Mouse (Mus musculus): Measurements from ENCODE around the gene Atxn1.

The Atxn1 gene

GRCm38 (mm10) chr13:45562011-45562410, 402.8 kb downstream of the Atxn1 start:
- DNase-seq: no peak

- peak; percentile 47 to 48 for DNase-seq
These were observed 404.3 kb downstream of the Atxn1 start for GRCm38 (mm10) chr13:45560543-45560942.

- DNase-seq: no peak
These were observed 405.6 kb downstream of the Atxn1 start for GRCm38 (mm10) chr13:45559258-45559657.

DNA sequence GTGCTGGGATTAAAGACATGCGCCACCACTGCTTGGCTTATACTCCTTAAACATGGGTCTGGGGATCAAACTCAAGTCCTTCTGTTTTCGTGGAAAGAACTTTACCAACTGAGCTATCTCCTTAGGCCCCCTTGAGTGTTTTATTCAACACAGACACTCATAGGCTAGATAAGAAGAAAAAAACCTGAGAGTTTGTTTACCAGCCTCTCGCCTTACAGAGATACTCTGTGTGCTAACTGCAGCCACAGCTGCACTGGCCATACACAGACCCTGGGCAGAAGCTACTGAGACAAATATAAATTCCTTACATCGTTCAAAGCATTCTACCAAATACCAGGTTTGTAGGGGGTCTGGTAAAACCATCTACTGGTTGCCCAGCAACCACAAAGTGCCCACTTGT, 406.4 kb downstream of the Atxn1 start:
- no peak for DNase-seq

DNA sequence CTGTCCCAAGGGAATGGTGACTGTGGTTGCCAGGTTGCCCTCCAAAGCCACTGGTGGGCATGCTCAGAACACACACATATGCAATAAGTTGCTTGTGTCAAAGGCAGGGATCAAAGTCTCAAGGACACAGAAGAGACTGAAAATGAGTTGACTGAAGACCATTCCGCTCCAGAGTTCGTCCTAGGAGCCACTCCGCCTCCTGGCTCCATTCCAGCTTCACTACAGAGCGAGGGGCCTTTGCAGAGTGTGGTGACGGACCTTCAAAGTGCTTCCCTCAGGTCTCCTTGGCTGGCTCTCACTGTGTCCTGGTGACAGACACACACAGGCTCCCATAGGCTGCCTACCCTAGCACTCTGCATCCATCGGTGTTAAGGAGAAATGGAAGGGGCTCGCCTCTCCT, 411.1 kb downstream of the Atxn1 start:
- DNase-seq: peak; percentile 40 to 48

GRCm38 (mm10) chr13:45547549-45547948, 417.3 kb downstream of the Atxn1 start:
- no peak for DNase-seq

- DNase-seq: no peak
These were observed 417.9 kb downstream of the Atxn1 start for GRCm38 (mm10) chr13:45546946-45547345.

GRCm38 (mm10) chr13:45545974-45546373, 418.8 kb downstream of the Atxn1 start:
- DNase-seq: no peak

DNA sequence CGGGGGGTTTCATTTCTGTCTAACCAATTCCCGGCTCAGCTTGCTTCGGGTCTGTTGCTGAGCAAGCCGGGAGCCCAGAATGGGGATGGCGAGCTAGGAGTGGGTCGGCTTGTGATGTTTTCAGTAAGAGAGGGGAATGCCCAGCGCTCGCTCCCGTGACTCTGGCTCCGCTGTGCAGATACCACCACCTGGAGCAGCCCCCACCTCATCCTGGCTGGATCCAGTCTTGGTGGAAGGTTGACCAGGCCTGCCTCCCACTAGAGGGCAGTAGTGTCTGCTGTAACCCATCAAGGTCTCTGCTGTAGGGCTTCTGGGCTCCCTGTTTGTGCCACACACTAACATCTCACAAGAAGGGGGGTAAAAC, 425.6 kb downstream of the Atxn1 start:
- DNase-seq: peak; percentile 97 to 99

- DNase-seq: peak; percentile 96
These were observed 426.1 kb downstream of the Atxn1 start for GRCm38 (mm10) chr13:45538532-45539204.

- DNase-seq: peak; percentile 38 to 48
These were observed 426.7 kb downstream of the Atxn1 start for GRCm38 (mm10) chr13:45538091-45538490.

- DNase-seq: no peak
These were observed 427.7 kb downstream of the Atxn1 start for GRCm38 (mm10) chr13:45537110-45537509.

DNA sequence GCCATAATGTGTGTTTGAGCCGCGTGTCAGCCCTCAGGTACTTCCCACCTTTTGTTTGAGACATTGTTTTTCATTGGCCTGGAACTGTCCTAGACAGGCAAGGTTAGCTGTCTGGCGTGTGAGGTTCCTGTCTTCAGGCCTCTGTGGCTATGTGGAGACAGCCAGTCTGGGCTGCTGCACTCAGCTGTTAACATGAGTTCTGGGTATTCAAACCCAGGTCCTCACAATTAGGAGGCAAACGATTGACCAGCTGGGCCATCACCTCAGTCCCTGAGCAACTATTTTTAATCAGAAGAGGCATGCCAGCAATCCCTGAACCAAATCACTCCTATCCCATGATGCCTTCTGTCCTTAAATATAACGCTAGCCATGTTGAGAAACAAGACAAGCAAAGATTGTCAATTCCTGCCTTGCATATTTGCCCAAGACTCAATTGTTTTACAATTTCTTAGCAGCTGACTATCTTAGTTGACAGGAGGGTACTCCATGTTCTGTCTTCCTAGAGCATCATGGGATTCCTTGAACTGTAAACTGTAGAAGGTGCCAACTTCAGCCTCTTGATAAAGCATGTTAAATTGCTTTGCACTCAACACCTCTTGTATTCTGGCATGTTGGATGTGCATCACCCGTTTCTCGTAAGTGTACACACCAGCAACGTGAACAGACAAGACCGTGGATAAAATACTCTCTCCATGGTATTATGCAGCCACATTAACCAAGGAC, 428.9 kb downstream of the Atxn1 start:
- no peak for DNase-seq

- no peak for DNase-seq
These were observed 434.1 kb downstream of the Atxn1 start for GRCm38 (mm10) chr13:45530754-45531153.

- peak; percentile 84 for DNase-seq
These were observed 436.0 kb downstream of the Atxn1 start for GRCm38 (mm10) chr13:45528787-45529186.

GRCm38 (mm10) chr13:45527232-45527964, 437.4 kb downstream of the Atxn1 start:
- DNase-seq: no peak

DNA sequence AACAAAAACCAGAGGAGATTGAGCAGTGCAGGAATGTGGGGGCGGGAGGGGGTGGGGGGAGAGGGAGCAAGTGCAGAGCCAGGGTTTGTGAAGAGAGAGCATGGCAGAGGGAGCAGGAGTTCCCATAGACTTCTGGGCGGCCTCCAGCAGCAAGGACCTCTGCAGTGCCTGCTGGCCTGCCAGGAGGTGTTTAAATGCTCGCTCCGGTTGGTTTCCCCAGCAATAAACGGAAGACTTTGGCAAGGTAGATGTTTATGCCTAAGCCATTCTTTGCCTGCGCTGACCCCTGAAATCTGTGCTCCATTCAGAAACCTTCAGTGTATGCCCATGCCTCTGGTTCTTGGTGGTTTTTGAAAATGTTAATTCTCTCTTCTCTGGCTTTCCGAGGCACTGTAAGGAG, 438.6 kb downstream of the Atxn1 start:
- peak; percentile 63 to 78 for DNase-seq

DNA sequence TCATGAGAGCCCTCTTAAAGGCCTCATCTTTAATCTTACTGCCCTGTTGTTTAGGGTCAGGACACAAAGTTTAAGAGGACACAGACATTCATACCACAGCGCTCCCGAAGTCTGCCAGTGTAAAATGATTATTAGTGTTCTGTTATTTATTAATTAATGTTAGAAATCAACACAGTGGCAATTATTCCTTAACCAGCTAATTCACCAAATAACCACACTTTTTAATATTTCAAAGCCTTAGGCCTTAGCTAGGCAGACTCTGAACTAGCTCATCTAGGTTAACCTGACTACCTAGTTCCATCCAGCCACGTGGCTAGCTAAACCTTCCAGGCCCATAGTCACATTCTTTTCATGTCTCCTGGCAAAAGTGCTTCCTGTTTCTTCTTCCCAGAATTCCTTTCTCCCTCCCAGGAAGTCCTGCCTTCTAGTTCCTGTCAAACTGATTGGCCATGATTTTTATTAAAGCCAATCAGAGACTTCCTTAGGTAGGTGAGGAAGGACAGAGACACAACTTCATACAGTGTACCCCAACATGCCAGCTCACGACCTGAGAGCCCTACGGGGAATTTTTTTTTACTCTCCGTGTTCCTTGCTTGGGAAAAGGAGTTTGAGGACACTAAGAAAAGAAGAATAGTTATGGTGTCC, 439.9 kb downstream of the Atxn1 start:
- no peak for DNase-seq

DNA sequence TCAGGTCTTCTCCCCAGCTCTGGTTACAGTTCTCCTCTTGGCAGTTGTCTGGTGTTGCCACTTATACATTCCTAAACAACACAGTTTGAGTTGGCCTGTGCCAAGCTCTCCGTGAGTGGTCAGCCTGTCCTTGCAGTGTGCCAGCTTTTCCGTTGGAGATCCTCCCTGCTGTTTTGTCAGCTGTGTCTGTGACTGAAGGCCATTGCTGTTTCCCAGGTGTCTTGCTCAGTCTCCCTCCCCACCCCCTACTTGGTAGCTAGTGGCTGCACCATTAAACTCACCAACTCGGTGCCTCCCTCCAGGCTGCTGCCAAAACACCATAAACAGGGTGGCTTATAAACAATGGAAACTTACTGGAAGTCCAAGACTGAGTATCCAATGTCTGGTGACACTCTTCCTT, 440.5 kb downstream of the Atxn1 start:
- DNase-seq: peak; percentile 67 to 80

- DNase-seq: peak; percentile 77 to 78
These were observed 448.1 kb downstream of the Atxn1 start for GRCm38 (mm10) chr13:45516501-45517393.

DNA sequence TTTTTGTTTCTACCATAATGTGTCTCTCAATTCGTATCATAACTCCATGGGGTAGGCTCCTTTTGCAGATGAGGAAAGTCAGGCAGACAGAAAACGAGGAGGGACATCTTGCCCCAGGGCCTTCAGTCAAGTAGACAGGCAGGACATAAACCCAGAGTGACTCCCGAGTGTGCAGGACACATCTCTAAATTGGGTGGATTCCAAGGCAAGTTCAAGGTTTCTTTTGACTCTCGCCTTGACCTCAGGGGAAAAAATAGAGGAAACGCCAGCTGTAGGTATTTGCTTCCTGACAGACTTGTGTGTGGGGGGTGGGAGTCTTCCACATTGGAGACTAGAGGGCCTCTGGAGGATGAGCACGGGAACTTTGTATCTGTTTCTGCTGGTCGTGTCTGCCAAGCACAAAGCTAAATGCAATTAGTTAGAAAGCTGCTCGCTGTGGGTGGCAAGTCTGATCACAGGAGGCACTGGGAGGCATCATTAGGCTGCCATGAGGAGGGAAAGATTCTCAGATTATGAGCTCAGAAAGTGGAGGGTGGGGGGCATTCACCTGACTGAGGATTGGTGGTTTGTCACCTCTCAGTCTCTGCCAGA, 449.9 kb downstream of the Atxn1 start:
- no peak for DNase-seq

- no peak for DNase-seq
These were observed 450.7 kb downstream of the Atxn1 start for GRCm38 (mm10) chr13:45514115-45514514.
